Mouse (Mus musculus) ES-E14 (cell line): ENCODE data around the gene Evi2. TPM values are rescaled to one million over a fixed set of nuclear protein-coding genes. Genes with fewer than 3 reads are reported as not detected.

Source experiments
- DNase-seq: peaks from one replicate; pipeline ENCODE4 v3.0.0-alpha.2; 2013; ENCODE audit warnings: low read depth, low spot score
- H3K27ac ChIP-seq: 2 replicates; pipeline ENCODE4 v1.5.1; 2012; ENCODE audit warnings: low read depth, mild to moderate bottlenecking, low read length, moderate library complexity, mixed read lengths; ENCODE audit not compliant: poor library complexity, insufficient read depth, severe bottlenecking
- H3K36me3 ChIP-seq: 2 replicates; pipeline ENCODE4 v1.6.1; 2012; ENCODE audit warnings: mild to moderate bottlenecking, low read length, moderate library complexity, mixed read lengths; ENCODE audit not compliant: control insufficient read depth, poor library complexity, insufficient read depth, severe bottlenecking
- H3K4me1 ChIP-seq, 2 experiments: fragments of 150-350 bp in 1 of 2; sonication (generic) in 1 of 2; 2 replicates each; pipeline ENCODE4 v1.6.1; 2012; ENCODE audit warnings: low read length in 2 of 2, mild to moderate bottlenecking in 1 of 2, mixed read lengths in 1 of 2; ENCODE audit not compliant: control insufficient read depth in 2 of 2, insufficient read depth in 2 of 2, poor library complexity in 1 of 2
- H3K4me3 ChIP-seq, 2 experiments: fragments of 150-350 bp in 1 of 2; sonication (generic) in 1 of 2; 2 replicates each; pipeline ENCODE4 v1.5.1; 2012; ENCODE audit warnings: low read length in 2 of 2, low read depth in 1 of 2, mild to moderate bottlenecking in 1 of 2, mixed read lengths in 1 of 2; ENCODE audit not compliant: insufficient read depth in 1 of 2, poor library complexity in 1 of 2, severe bottlenecking in 1 of 2
- H3K9ac ChIP-seq: 2 replicates; pipeline ENCODE4 v1.6.1; 2012; ENCODE audit warnings: low read depth, mild to moderate bottlenecking, low read length, mixed read lengths; ENCODE audit not compliant: poor library complexity, insufficient read depth, severe bottlenecking
- H3K9me3 ChIP-seq: fragments of 150-350 bp; sonication (generic); 2 replicates; pipeline ENCODE4 v1.6.1; 2012; ENCODE audit warnings: low read depth, mild to moderate bottlenecking, low read length; ENCODE audit not compliant: control insufficient read depth, insufficient read depth
- CHD2 ChIP-seq: IDR thresholded peaks from 2 replicates; pipeline ENCODE4 v1.6.1; 2014; ENCODE audit warnings: mild to moderate bottlenecking, low read depth, low read length, inconsistent platforms
- HCFC1 ChIP-seq: IDR thresholded peaks from 2 replicates; pipeline ENCODE4 v1.6.1; 2012; ENCODE audit warnings: low read length, inconsistent platforms, borderline replicate concordance; ENCODE audit not compliant: insufficient read depth
- MAFK ChIP-seq: IDR thresholded peaks from 2 replicates; pipeline ENCODE4 v1.6.1; 2014; ENCODE audit warnings: mild to moderate bottlenecking, low read depth, low read length, inconsistent platforms; ENCODE audit not compliant: insufficient read depth
- ZC3H11A ChIP-seq: IDR thresholded peaks from 2 replicates; pipeline ENCODE4 v1.6.1; 2012; ENCODE audit warnings: low read depth, mild to moderate bottlenecking, inconsistent platforms, low read length, borderline replicate concordance
- ZNF384 ChIP-seq: IDR thresholded peaks from 2 replicates; pipeline ENCODE4 v1.6.1; 2012; ENCODE audit warnings: low read depth, low read length, inconsistent platforms
- in situ Hi-C, 2 experiments: fragments of 600-800 bp; cut with MboI; formaldehyde crosslinking; loops; one replicate each; pipeline ENCODE4 v1.15.1; 2025; ENCODE audit warnings: low sequenced_read_pairs in 2 of 2, inconsistent platforms in 1 of 2; ENCODE audit not compliant: unreplicated experiment in 2 of 2
- total RNA-seq: library from RNA; depleted of rRNA; stranded (reverse); fragments of 300-350 nt; gene quantifications from 2 replicates; pipeline ENCODE4 v1.2.3, GENCODE M21; 2012

Gene Evi2
- total RNA-seq, 1 experiment, result 0.13 TPM

- no peaks in the 10 kb centered on the region for H3K36me3 ChIP-seq
- no peaks in the 10 kb centered on the region for H3K4me1 ChIP-seq
- H3K4me3 ChIP-seq, result no peak overlapping the region
- no peak for DNase-seq
- no peak overlapping the region for H3K27ac ChIP-seq
- H3K9me3 ChIP-seq, result no peaks in the 10 kb centered on the region
- no peak for TF ChIP-seq ZNF384
- no peak for TF ChIP-seq MAFK
- TF ChIP-seq HCFC1, result no peak
- no peak for TF ChIP-seq ZC3H11A
- TF ChIP-seq CHD2, result no peak
- in situ Hi-C loops, result no loop called here
- H3K9ac ChIP-seq, result no peak overlapping the region
These were observed 14.6 kb downstream of the Evi2 start for GRCm38 (mm10) chr11:79515798-79516197.

- H3K27ac ChIP-seq, result no peak overlapping the region
- no peak overlapping the region for H3K9ac ChIP-seq
- TF ChIP-seq HCFC1 (no peak), ZC3H11A (no peak), CHD2 (no peak), MAFK (no peak), ZNF384 (no peak)
- no peaks in the 10 kb centered on the region for H3K4me1 ChIP-seq
- no peak overlapping the region for H3K4me3 ChIP-seq
- no peaks in the 10 kb centered on the region for H3K36me3 ChIP-seq
- no peaks in the 10 kb centered on the region for H3K9me3 ChIP-seq
- no peak for DNase-seq
- in situ Hi-C loops, result no loop called here
These were observed 15.1 kb downstream of the Evi2 start for GRCm38 (mm10) chr11:79515331-79515730.

GRCm38 (mm10) chr11:79511970-79512369 is 18.4 kb downstream of the Evi2 start:
- no peak overlapping the region for H3K9ac ChIP-seq
- in situ Hi-C loops, result no loop called here
- no peaks in the 10 kb centered on the region for H3K36me3 ChIP-seq
- no peak overlapping the region for H3K4me3 ChIP-seq
- no peaks in the 10 kb centered on the region for H3K9me3 ChIP-seq
- no peak for DNase-seq
- TF ChIP-seq ZNF384, result no peak
- no peak for TF ChIP-seq CHD2
- no peak for TF ChIP-seq ZC3H11A
- TF ChIP-seq HCFC1, result no peak
- no peak for TF ChIP-seq MAFK
- H3K4me1 ChIP-seq, result no peaks in the 10 kb centered on the region
- no peak overlapping the region for H3K27ac ChIP-seq

GRCm38 (mm10) chr11:79504506-79504905 is 25.9 kb downstream of the Evi2 start:
- DNase-seq, result no peak
- in situ Hi-C loops, result no loop called here
- Histone ChIP-seq H3K27ac (no peak overlapping the region), H3K4me3 (no peak overlapping the region), H3K36me3 (no peaks in the 10 kb centered on the region), H3K4me1 (no peaks in the 10 kb centered on the region), H3K9ac (no peak overlapping the region), H3K9me3 (no peaks in the 10 kb centered on the region)
- TF ChIP-seq ZC3H11A (no peak), MAFK (no peak), HCFC1 (no peak), CHD2 (no peak), ZNF384 (no peak)

- Histone ChIP-seq H3K36me3 (no peaks in the 10 kb centered on the region), H3K9me3 (no peaks in the 10 kb centered on the region), H3K27ac (no peak within 1 kb of the TSS), H3K9ac (no peak within 1 kb of the TSS), H3K4me3 (no peak within 1 kb of the TSS), H3K4me1 (no peaks in the 10 kb centered on the region)
- TF ChIP-seq ZNF384 (peak; percentile 61; the same call in 1 of the 2 replicates), CHD2 (no peak), ZC3H11A (no peak), HCFC1 (no peak), MAFK (0 out of 2 replicates have a peak, but pooled peaks have one; percentile 39)
- DNase-seq, result no peak
- in situ Hi-C loops, result no loop called here
These were observed 26.5 kb downstream of the Evi2 start, which contains the start of gene Omg for GRCm38 (mm10) chr11:79503845-79504244. TSS of gene Omg (minus strand) at chr11:79504084.
